In genomic region chr10:97078022-97078473, GRCm38 (mm10) we compare ENCODE assay signal across 12 mouse cellular contexts.
A peak's percentile ranks its signal among the peaks of the same experiment; 100 is the strongest.
DNase-seq lines count a peak whose midpoint lies in the region; ATAC-seq and TF ChIP-seq lines count a peak whose summit lies in the region.
"Had no signal": no experiment of that assay in that cellular context is flagged by ENCODE, and none has a peak within 500 bp of the region (broad histone marks: within the 10 kb centered on the region; RNA-seq: fewer than 3 reads in every experiment).

No protein-coding gene starts in this region.

- no peak overlapping the region for H3K4me3 ChIP-seq in stomach, postnatal 0 days (ENCODE audit: low read depth, low read length)
- H3K4me3 ChIP-seq: limb, embryonic 15.5 days had no signal

- no peaks in the 10 kb centered on the region for H3K36me3 ChIP-seq in stomach, postnatal 0 days (ENCODE audit: control insufficient read depth, insufficient read depth, low read length)
- H3K36me3 ChIP-seq: limb, embryonic 15.5 days had no signal

- 45% methylated on average over 5 of the region's 5 CpGs for WGBS in stomach, postnatal 0 days

- H3K27ac ChIP-seq in stomach, postnatal 0 days (replicated peaks), result no peak overlapping the region
- H3K27ac ChIP-seq: limb, embryonic 15.5 days had no signal

- H3K27me3 ChIP-seq in stomach, postnatal 0 days (ENCODE audit: control insufficient read depth, insufficient read depth, low read length), result no peaks in the 10 kb centered on the region
- H3K27me3 ChIP-seq: limb, embryonic 15.5 days had no signal

- intact Hi-C loops in left cerebral cortex, postnatal 25 days (cut with DNase I), result loop anchor here (1.0 to 10.0 kb wide), 4 partner anchors 205 to 463 kb away; partner anchors contain the start of gene Btg1

- H3K4me2 ChIP-seq in stomach, postnatal 0 days (replicated peaks; ENCODE audit: low read depth), result no peak overlapping the region
- H3K4me2 ChIP-seq: limb, embryonic 15.5 days had no signal

- no peaks in the 10 kb centered on the region for H3K9me3 ChIP-seq in stomach, postnatal 0 days (ENCODE audit: control insufficient read depth, low read length)
- H3K9me3 ChIP-seq: limb, embryonic 15.5 days had no signal

- peak; percentile 26 for TF ChIP-seq CTCF in stomach, postnatal 0 days (IDR thresholded peaks at IDR 0.05; ENCODE audit: low read depth)

- ATAC-seq in stomach, postnatal 0 days (ENCODE audit: low FRiP score, low TSS enrichment), result no peak
- ATAC-seq: activated CD4-positive, CD25-positive, alpha-beta regulatory T cell, adult 4 months had no signal

- no peaks in the 10 kb centered on the region for H3K4me1 ChIP-seq in stomach, postnatal 0 days (replicated peaks; ENCODE audit: control insufficient read depth, insufficient read depth)

- no peak for TF ChIP-seq EP300 in stomach, postnatal 0 days (optimal IDR thresholded peaks at IDR 0.05)

- no peak overlapping the region for H3K9ac ChIP-seq in stomach, postnatal 0 days (ENCODE audit: low read length)
- H3K9ac ChIP-seq: limb, embryonic 15.5 days had no signal

- DNase-seq in kidney, postnatal 4 days, result peak; percentile 59 to 65
- no peak for DNase-seq in kidney, adult 18-20 months
- peak; percentile 53 for DNase-seq in layer of hippocampus, adult 11-12 months (ENCODE audit: low spot score)
- DNase-seq in left cerebral cortex, postnatal 25 days (ENCODE audit: low spot score in 2 of 2), result peak; percentile 37 to 91
- no peak for DNase-seq in stomach, postnatal 0 days (ENCODE audit: low spot score)
- no peak for DNase-seq in adrenal gland, adult 8-10 months
- DNase-seq in spleen, postnatal 14 days (ENCODE audit: low spot score in 2 of 2), result no peak
- no peak for DNase-seq in yolk sac, embryonic 10.5 days (ENCODE audit: low spot score)
- DNase-seq: cerebellum, adult 11 months; spleen, adult 18-20 months had no signal

Comparison
In these comparisons a context has a peak if more than half of its experiments do, and no peak if none do; other contexts are left out.
1. DNase-seq: peak in kidney, postnatal 4 days (2 of 2), layer of hippocampus, adult 11-12 months (single experiment) and left cerebral cortex, postnatal 25 days (2 of 2); none in kidney, adult 18-20 months (single experiment), stomach, postnatal 0 days (single experiment), adrenal gland, adult 8-10 months (single experiment), spleen, postnatal 14 days (0 of 2) and yolk sac, embryonic 10.5 days (single experiment).